Mouse (Mus musculus) embryonic stem cell, embryonic (primary cell): ENCODE measurements at regions not wholly inside any gene's neighbourhood (a gene's known extent, or its start where the extent isn't known, plus 50 kb on each side); places are given as distances from the start of the nearest gene placed in this dataset.

ENCODE experiments used
- CTCF ChIA-PET, 4 experiments: fragments of 300-600 bp in 2 of 4; fragments of 350-600 bp in 2 of 4; sonication (Branson Sonifier 250); formaldehyde crosslinking; loops; one replicate each; lab custom pipeline; 2022; ENCODE audit warnings: inconsistent platforms in 2 of 4; lab: Charles Lee
- POLR2A ChIA-PET, 4 experiments: fragments of 300-600 bp in 2 of 4; fragments of 350-600 bp in 2 of 4; sonication (Branson Sonifier 250); formaldehyde crosslinking; loops; one replicate each; lab custom pipeline; 2022; ENCODE audit warnings: antibody characterized with exemption in 4 of 4, inconsistent platforms in 1 of 4; lab: Charles Lee

DNA sequence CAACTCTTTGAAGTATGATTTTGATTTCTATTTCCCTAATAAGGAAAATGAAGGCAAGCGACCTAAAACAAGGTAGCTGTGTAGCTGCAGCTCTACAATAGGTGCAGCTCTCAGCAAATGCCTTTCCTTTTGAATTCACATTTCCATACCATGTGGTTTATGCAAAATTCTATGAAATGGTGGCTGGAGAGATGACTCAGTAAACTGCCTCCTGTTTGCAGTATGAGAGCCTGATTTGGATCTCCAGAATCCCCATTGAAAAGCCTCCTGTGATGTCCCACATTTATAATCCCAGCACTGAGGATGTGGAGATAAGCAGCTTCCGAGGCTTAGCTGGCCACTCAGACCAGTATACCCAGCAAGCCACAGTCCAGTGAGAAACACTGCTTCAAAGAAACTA is 59.6 kb downstream of the Npy1r start:
- ChIA-PET POLR2A (interaction anchor here in 1 of 4 experiments (1.2 kb wide), 1 partner anchor 9 kb away, joined by 3 read pairs; no protein-coding TSS in a partner anchor), CTCF (no interaction called here)

DNA sequence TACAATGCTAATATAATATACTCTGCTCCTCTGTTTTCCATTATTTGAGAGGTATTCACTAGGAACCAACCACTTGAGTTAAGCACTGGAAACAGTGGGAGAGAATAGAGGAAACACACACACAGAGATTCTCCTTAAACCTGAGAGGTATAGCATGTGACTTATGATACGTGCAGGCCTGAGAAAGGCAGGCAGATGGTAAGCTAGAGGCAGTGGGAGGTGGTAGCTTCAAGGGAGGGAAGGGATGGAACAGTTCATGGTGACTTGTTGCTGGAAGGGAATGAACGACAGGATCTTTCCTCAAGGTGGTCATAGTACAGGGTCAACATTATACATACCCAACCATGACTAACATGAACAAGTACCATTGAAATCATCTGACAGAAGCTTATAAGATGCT is 60.8 kb downstream of the Npy1r start:
- ChIA-PET CTCF (no interaction called here), POLR2A (interaction anchor here in 1 of 4 experiments (0.9 kb wide), 1 partner anchor 20 kb away, joined by 3 read pairs; no protein-coding TSS in a partner anchor)

DNA sequence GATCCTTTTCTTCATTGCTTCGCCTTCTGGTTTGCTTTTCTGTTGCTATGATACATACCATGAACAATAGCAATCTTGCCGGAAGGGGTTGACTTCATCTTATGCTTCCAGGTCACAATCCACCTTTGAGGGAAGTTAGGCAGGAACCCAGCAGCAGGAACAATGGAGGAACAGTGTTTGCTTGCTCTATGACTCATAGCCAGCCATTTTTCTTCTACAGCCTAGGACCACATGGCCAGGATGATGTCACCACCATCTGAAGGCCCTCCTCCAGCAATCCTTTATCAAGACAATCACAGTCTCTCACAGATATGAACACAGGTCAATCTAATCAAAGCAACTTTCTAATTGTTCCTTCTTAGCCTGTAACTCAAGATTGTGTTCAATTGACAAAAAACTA is 61.5 kb downstream of the Npy1r start:
- CTCF ChIA-PET: no interaction called here
- POLR2A ChIA-PET: no interaction called here

DNA sequence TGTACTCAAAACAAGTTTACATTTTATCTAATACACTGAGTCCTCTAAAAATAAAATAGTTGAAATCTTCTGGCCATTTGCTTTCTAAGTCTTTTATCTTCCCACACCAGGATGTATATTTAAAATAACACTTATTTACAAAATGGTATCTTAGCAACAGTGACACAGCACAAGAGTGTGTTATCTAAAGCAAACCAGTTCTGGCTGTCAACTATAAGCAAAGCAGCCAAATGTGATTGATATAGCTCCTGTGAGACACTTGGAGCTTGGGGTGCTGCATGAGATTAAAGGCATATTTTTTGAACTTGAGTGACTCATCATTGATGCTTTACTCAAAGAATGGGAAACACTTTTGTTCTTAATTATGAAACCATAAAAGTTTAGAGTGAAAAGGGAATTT is 62.7 kb downstream of the Npy1r start:
- POLR2A ChIA-PET: no interaction called here
- CTCF ChIA-PET: no interaction called here

DNA sequence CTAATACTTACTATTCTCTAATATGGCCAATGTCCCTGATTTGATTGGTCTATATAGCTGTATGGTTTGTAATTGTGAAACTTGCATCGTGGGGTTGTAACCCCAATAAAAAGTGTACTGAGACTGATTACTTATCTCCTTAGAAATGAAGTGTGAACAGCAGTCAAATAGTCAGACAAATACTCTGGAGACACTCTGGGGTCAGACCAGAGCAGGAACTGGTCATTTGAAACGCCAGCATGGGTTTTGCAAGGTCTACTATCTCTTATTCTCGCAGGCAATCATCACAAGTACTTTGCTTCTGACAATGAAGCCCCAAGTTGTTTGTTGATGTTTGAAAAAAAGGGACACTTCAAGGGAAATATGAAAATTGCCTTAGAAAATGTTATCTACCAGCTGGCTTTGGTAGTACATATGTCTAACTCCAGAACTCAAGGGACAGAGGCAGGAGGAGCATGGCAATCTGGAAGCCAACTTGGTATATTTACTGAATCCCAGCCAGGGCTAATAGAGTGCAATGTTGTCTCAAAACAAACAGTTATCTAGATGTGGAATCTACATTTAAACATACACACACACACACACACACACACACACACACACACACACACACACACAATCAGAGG is 64.1 kb downstream of the Npy1r start:
- ChIA-PET CTCF (no interaction called here), POLR2A (no interaction called here)

DNA sequence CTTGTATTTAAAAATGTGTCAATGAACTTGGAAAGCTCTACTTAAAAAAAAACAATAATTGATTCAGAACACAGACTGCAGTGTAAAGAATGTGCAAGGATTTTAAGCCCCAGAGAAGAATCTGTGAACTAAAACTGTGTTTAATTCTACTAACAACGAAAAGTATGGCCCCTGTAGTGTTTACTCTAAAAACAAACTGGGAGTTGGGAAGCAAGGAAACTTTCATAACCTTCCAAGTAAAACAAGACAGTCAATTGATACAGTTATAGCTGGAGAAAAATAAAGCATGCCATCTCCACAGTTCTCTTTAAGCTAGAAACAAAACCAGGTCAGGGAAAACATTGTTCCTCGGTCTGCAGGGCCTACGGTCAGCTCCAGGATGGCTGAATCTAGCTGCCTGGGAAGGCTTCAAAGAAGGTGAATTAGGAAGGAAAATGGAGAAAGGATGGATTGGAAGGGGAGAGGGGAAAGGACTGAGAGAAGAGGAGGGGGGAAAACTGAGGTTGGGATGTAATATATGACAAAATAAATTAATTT is 68.1 kb downstream of the Npy1r start:
- ChIA-PET POLR2A (interaction anchor here in 1 of 4 experiments (0.6 to 1.3 kb wide), 2 partner anchors 8 to 1484 kb away, joined by 3 read pairs; no protein-coding TSS in a partner anchor), CTCF (no interaction called here)

DNA sequence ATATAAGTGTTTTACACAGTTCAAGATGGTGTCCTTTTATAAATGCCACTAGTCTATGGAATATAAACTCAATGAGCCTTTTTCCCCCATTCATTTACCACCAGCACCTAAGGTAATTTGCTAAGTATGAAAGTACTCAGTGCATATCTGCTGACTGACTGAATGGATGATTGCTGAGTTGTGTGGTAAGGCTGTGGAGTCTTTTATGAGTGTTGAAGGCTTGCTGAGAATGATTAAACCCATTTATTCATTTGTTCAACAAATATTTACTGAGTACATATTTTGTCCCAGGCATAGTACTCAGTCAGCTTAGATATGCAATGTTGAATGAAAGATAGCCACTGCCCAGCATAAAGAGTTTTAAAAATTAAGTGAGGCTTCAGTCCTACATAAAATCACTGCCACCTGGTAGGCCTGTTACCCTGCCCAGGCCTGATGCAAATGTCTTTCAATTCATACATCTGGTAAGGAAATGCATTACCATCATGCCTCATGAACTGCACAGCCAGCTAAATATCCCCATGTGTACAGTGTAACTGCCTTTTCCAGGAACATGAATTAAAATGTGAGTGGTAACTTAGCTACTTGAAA is 71.5 kb downstream of the Npy1r start:
- POLR2A ChIA-PET: interaction anchor here in 1 of 4 experiments (0.7 kb wide), 1 partner anchor 15 kb away, joined by 3 read pairs; no protein-coding TSS in a partner anchor
- CTCF ChIA-PET: interaction anchor here in 1 of 4 experiments (0.6 kb wide), 1 partner anchor 148 kb away, joined by 3 read pairs; no protein-coding TSS in a partner anchor

DNA sequence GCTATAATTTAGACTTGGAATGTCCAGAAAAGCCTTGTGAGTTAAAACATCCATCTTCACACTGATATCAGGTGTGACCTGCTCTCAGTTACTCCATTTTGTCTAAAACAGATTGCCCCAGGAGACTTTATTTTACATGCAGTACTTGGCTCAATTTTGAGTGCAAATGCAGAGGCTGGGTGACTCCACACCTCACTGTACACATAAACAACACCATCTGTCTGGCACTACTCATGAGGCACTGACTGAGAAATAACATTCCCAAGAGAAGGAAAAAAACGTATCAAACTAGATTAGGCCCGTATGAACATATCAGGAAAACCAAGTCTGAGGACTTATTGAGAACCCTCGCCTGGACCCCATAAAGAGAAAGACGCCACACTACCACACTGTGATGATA is 74.1 kb downstream of the Npy1r start:
- CTCF ChIA-PET: interaction anchor here in 1 of 4 experiments (0.6 kb wide), 1 partner anchor 8 kb away, joined by 3 read pairs; no protein-coding TSS in a partner anchor
- POLR2A ChIA-PET: no interaction called here

DNA sequence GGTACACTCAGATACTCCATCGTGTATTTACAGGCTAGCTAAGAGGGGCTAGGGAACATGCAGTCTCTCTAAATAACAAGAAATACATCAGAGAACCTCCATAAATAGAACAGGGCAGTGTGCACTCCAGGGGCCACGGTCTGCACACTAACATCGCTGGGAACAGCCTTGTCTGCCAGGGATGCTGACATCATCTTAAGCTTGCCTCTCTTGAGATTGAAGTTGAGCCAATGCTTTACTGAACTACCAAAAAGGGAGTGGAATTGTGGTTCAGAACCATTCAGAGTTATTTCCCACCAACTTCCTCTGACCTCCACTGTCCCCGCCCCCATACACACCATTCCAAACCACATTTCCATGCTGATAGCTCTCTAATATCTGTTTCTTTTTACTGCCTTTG is 75.7 kb downstream of the Npy1r start:
- ChIA-PET CTCF (no interaction called here), POLR2A (no interaction called here)

DNA sequence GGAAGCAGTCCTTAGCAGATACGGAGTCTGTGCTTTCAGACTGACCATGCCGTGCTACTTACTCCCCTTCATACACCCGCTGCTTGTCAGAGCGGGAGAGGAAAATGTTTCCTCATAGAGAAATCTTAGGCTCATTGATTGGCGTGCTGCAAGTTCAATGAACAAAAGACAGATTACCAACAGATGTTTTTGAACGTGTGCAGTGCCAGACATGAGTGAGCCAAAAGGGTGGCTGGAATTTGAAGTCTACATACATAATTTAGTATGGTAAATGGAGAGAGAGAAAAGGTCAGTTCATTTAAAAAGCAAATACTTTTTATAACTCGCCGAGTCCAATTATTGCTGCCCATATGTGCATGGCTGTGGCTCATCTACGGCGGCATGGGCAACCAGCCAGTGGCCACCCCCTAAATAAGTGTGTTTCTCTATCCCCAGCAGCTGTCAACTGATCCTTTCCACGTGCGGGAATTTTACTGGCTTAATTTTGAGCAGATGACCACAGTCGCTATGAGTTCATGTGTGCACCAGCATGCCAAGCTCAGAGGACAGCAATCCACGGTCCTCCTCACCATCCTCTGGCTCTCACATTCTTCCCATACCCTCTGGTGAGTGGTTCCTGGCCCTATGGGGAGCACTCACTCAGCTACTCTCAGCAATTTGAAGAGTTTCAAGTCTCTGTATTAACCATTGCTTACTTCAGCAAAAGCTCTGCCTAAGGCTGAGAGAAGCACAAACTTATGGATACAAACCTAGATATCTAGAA is 80.3 kb downstream of the Npy1r start:
- ChIA-PET CTCF (interaction anchor here in 1 of 4 experiments (0.5 kb wide), 1 partner anchor 280 kb away, joined by 3 read pairs; no protein-coding TSS in a partner anchor), POLR2A (no interaction called here)

DNA sequence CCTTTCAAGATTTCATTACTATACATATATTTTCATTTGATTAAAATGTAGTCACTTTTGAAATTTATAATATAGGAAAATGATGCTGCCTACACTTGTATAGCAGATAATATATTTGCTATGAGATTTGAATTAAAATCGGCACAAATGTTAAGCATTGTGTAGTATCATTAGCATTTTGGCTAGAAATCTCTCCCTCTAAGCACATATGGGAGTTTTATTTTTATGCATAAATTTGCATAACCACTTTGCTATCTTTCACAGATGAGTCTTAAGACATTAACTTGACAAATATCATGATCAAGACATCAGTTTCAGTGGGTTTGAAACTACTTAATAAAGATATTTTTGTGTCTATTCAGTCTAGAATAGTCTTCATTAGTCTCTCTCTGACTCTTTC is 80.4 kb upstream of the Naf1 start:
- ChIA-PET POLR2A (no interaction called here), CTCF (no interaction called here)

DNA sequence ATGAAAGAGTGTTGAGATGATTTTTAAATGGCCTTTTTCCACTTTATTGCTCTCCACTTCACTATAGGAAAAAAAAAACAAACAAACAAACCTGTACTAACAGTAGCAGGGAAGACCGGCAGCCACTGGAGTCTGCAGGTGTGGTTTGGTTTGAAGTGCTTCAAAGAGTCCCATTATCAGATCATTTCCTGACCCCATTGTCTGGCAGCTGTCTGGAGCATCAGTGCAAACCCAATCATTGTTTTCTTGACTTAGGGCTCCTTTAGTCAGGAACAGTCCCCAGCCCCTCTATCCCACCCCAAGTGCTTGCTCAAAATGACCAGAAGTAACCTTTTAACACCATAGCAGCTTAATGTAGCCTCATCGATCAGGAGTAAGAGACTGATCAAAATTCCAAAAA is 77.4 kb upstream of the Naf1 start:
- ChIA-PET CTCF (no interaction called here), POLR2A (interaction anchor here in 2 of 4 experiments (0.5 to 0.8 kb wide), 4 partner anchors 37 to 75 kb away, joined by 3 read pairs; no protein-coding TSS in a partner anchor)

DNA sequence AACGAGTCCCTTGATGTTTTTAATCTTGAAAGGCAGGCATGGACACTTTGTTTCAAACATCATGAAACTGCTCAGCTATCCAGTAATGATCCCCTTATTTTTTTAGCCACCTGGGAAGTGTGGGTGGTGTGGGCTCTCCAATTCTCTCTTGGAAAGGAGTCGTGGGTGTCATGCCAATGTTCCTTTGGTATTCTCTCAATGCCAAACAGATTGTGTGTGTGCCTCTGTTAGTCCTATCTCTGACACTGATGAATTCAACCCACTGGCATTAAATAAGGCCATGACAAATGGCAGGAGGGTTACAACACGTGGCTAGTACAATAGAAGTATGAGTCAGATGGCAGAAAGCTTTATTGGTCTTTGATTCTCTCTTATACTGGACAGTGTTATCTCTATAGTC is 74.0 kb upstream of the Naf1 start:
- ChIA-PET CTCF (no interaction called here), POLR2A (no interaction called here)
